Mouse (Mus musculus) heart, adult 2 months (tissue): ENCODE measurements around the gene Zfhx3.

ENCODE experiments used
- CTCF ChIP-seq: fragments of 200-600 bp; IDR thresholded peaks from 2 replicates; pipeline ENCODE4 v1.8.1; 2022; ENCODE audit warnings: antibody characterized with exemption, mild to moderate bottlenecking, moderate library complexity
- EP300 ChIP-seq: fragments of 200-500 bp; IDR thresholded peaks from 2 replicates; pipeline ENCODE4 v1.6.1; 2011; ENCODE audit warnings: low read depth, low read length, control low read depth; ENCODE audit not compliant: insufficient read depth
- POLR2A ChIP-seq: fragments of 200-500 bp; IDR thresholded peaks from 2 replicates; pipeline ENCODE4 v1.6.1; 2011; ENCODE audit warnings: mild to moderate bottlenecking, low read depth, low read length, control low read depth; ENCODE audit not compliant: insufficient read depth

GRCm38 (mm10) chr8:108750806-108751205 lies 808.4 kb downstream of the Zfhx3 start:
- TF ChIP-seq CTCF (no peak), POLR2A (no peak), EP300 (no peak)
